Mouse (Mus musculus): ENCODE measurements around the gene Prss16.

- TF ChIP-seq CTCF (IDR thresholded peaks at IDR 0.05; ENCODE audit: low read depth), result no peak
- TF ChIP-seq EP300 (optimal IDR thresholded peaks at IDR 0.05), result no peak
Measured at GRCm38 (mm10) chr13:22033741-22034442, 24.4 kb upstream of the Prss16 start.

Data from stomach, postnatal 0 days (tissue).